Mouse (Mus musculus): ENCODE data around the gene Hist1h4n. TPM values are rescaled to one million over a fixed set of nuclear protein-coding genes. Genes with fewer than 3 reads are reported as not detected.
"Not testable (repeated sequence)": the region's sequence is repeated elsewhere in the genome, so short reads cannot be mapped to it uniquely, and the experiment has no call there.

Hist1h4n gene
- polyA plus RNA-seq, 1 experiment from 2014 or later = 14.6 TPM

DNA sequence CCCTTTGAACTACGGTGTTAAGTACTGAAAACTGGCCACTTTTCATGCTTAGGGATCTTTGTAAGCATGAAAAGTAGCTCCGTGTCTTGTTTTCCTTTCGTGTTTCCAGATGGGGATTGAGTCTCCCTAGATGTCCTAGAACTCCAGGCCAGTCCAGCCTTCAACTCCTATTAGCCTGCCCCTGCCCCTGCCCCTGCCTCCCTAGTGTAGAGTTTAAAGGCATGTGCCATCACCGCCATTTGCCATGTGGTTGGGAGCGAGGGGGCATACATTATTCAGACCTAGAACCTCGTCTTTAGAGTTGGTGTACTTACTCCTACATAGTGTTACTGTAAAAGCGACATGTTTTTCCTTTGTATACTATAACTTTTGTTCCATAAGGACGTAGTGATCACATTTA, 20.9 kb downstream of the Hist1h4n start:
- not testable (repeated sequence) for H3K36me3 ChIP-seq (ENCODE audit: control insufficient read depth, insufficient read depth, low read length); H3K9me3 ChIP-seq (ENCODE audit: control insufficient read depth, low read length); H3K9ac ChIP-seq (ENCODE audit: low read length); H3K27me3 ChIP-seq (ENCODE audit: control insufficient read depth, insufficient read depth, low read length); H3K4me2 ChIP-seq (ENCODE audit: low read depth, low read length, severe bottlenecking); H3K4me1 ChIP-seq (replicated peaks; ENCODE audit: control insufficient read depth, insufficient read depth, low read length); H3K4me3 ChIP-seq (ENCODE audit: low read depth, low read length); DNase-seq (ENCODE audit: low spot score); H3K27ac ChIP-seq (ENCODE audit: low read depth, low read length)
- ATAC-seq (replicated peaks; ENCODE audit: low FRiP score) = peak; percentile 49
- WGBS = no CpG with 5 or more reads among the region's 8 CpGs

DNA sequence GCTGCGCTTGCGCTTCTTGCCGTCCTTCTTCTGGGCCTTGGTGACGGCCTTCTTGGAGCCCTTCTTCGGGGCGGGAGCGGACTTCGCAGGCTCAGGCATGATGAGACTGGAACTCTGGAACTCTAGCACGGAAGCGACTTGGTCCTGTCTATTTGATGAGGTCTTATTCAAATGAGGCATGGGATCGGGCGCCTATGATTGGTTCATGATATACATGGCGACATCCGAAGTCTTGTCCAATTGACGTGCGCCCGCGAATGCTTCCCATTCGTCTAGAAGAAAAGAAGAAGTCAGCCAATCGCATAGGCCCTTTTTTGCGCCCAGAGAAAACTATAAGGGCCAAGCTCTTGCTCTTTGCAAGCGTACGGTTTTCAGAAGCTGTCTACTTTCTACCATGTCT, 21.9 kb downstream of the Hist1h4n start, which contains the start of the genes Hist1h2bq and Hist1h2ao:
Hist1h2bq (minus strand) TSS at position 125 of the 400 bp plus-strand sequence.
Hist1h2ao (plus strand) TSS at position 393 of the 400 bp plus-strand sequence.
- not testable (repeated sequence) for H3K4me2 ChIP-seq (ENCODE audit: low read depth, low read length, severe bottlenecking); H3K9ac ChIP-seq (ENCODE audit: low read length); DNase-seq (ENCODE audit: low spot score); H3K27ac ChIP-seq (ENCODE audit: low read depth, low read length); H3K4me1 ChIP-seq (replicated peaks; ENCODE audit: control insufficient read depth, insufficient read depth, low read length); H3K4me3 ChIP-seq (ENCODE audit: low read depth, low read length); H3K27me3 ChIP-seq (ENCODE audit: control insufficient read depth, insufficient read depth, low read length); H3K9me3 ChIP-seq (ENCODE audit: control insufficient read depth, low read length); H3K36me3 ChIP-seq (ENCODE audit: control insufficient read depth, insufficient read depth, low read length)
- WGBS = no CpG with 5 or more reads among the region's 23 CpGs
- ATAC-seq (replicated peaks; ENCODE audit: low FRiP score) = peak; percentile 97

DNA sequence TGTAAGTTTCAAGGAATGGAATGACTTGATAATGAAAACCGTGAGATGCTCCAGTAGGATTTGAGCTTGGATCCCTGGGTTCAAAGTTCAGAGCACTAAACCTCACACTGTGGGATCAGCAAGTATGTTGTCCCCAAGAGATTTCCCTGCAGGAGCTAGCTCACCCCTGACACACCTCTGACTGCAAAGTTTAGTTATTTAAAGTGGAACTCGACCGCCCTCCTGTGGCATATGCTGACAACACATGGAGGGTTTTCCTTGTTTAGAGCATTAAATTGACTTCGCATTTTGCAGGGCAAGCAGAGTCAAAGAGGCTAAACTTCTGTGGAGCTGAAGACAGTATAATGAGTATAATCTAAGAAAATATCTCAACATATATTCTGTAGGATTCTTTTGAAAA, 28.9 kb downstream of the Hist1h4n start:
- WGBS = no CpG with 5 or more reads among the region's 4 CpGs

DNA sequence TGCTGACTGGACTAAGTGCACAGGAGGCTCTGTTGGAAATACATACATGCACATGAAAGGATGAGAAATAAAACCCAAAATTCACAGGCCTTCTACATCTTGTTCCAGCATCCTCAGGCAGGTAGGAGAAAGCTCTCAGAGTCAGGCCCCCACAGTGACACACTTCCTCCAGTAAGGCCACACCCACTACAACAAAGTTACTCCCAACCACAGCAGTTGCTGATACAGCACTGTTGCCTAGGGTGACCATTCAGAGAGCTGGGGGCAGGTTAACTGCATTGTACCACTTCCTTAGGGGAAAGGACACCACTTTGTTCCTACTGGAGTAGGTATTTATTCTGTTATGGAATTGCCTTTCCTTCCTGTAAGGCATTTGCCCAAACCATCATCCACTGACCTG, 34.8 kb downstream of the Hist1h4n start:
- H3K4me1 ChIP-seq (replicated peaks; ENCODE audit: control insufficient read depth, insufficient read depth, low read length); H3K9ac ChIP-seq (ENCODE audit: low read length); H3K4me3 ChIP-seq (ENCODE audit: low read depth, low read length); H3K27ac ChIP-seq (ENCODE audit: low read depth, low read length); H3K36me3 ChIP-seq (ENCODE audit: control insufficient read depth, insufficient read depth, low read length); H3K27me3 ChIP-seq (ENCODE audit: control insufficient read depth, insufficient read depth, low read length); DNase-seq (ENCODE audit: low spot score); H3K4me2 ChIP-seq (ENCODE audit: low read depth, low read length, severe bottlenecking); ATAC-seq (replicated peaks; ENCODE audit: low FRiP score); H3K9me3 ChIP-seq (ENCODE audit: control insufficient read depth, low read length): not testable (repeated sequence)

More for the DNA sequence above, 28.9 kb downstream of the Hist1h4n start:
- not testable (repeated sequence) for H3K27ac ChIP-seq (ENCODE audit: low read depth, low read length); H3K27me3 ChIP-seq (ENCODE audit: control insufficient read depth, insufficient read depth, low read length); H3K4me3 ChIP-seq (ENCODE audit: low read depth, low read length); H3K9ac ChIP-seq (ENCODE audit: low read length); DNase-seq (ENCODE audit: low spot score); H3K4me1 ChIP-seq (replicated peaks; ENCODE audit: control insufficient read depth, insufficient read depth, low read length); H3K36me3 ChIP-seq (ENCODE audit: control insufficient read depth, insufficient read depth, low read length); H3K9me3 ChIP-seq (ENCODE audit: control insufficient read depth, low read length); H3K4me2 ChIP-seq (ENCODE audit: low read depth, low read length, severe bottlenecking)
- peak; percentile 72 for ATAC-seq (replicated peaks; ENCODE audit: low FRiP score)

DNA sequence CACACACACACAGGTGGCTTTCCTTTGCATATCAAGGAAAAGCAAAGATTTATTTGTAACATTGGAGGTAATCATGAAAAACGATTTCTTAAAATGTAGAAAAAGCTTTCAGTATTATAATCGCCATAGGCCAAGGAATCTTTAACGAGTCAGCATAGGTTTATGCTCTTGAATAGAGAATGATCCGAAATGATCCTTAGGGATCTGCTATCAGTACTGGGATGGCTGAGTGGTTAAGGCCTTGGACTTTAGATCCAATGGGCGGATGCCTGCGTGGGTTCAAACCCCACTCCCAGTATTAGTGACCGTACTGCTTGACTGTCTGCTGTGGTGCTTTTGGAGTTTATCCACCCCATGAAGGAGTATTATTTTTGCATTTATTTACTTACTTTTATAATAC, 36.4 kb downstream of the Hist1h4n start:
- Histone ChIP-seq H3K4me2 (ENCODE audit: low read depth, low read length, severe bottlenecking) (no peak overlapping the region), H3K36me3 (ENCODE audit: control insufficient read depth, insufficient read depth, low read length) (no peaks in the 10 kb centered on the region), H3K4me1 (replicated peaks; ENCODE audit: control insufficient read depth, insufficient read depth, low read length) (0 out of 2 replicates have a peak, but pooled peaks cover 2% of the 10 kb centered on the region), H3K27me3 (ENCODE audit: control insufficient read depth, insufficient read depth, low read length) (no peaks in the 10 kb centered on the region), H3K9ac (ENCODE audit: low read length) (no peak overlapping the region), H3K27ac (ENCODE audit: low read depth, low read length) (no peak overlapping the region), H3K4me3 (ENCODE audit: low read depth, low read length) (no peak overlapping the region), H3K9me3 (ENCODE audit: control insufficient read depth, low read length) (no peaks in the 10 kb centered on the region)
- ATAC-seq (replicated peaks; ENCODE audit: low FRiP score) (no peak), DNase-seq (ENCODE audit: low spot score) (peak; percentile 30)
- WGBS = 91% methylated on average over 7 of the region's 7 CpGs

DNA sequence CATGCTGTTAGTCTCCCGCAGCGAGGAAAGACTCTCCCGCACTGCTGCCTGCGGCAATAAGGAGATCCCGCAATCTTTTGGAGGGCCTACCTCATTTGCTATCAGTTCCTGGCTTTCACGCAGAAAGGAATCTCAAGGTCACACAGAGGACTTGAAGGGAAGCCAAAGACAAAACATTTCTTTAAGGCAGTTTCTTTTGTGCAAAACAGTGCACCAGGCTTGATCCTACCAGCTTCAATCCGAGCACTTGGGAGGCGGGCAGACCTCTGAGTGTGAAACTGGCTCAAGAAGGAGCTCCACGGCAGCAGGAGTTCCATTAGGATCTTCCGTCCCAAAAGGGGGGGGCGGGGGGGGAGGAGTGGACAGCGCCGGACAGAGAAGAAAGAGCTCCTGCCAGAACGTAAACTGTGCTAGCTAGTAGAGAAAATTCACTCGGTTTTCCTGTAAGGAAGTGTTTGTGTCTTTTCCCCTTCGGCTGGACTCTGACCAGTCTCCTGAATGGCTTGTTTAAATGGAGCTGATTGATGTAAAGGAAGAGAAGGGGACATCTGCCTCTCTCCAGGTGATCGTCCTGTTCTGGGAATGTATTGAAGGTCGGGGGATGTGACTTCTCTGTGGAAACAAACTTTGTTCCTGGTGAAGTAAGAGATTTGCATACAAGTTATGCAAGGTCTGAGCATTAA, 41.3 kb downstream of the Hist1h4n start:
- peak; percentile 61 for DNase-seq (ENCODE audit: low spot score)
- 6% methylated on average over 17 of the region's 18 CpGs for WGBS
- H3K36me3 ChIP-seq (ENCODE audit: control insufficient read depth, insufficient read depth, low read length) = no peaks in the 10 kb centered on the region
- H3K9ac ChIP-seq (ENCODE audit: low read length) = peak overlapping the region; percentile 47
- no peaks in the 10 kb centered on the region for H3K27me3 ChIP-seq (ENCODE audit: control insufficient read depth, insufficient read depth, low read length)
- H3K4me2 ChIP-seq (ENCODE audit: low read depth, low read length, severe bottlenecking) = peak overlapping the region; percentile 38; the same call in 1 of the 2 replicates
- peaks cover 10% of the 10 kb centered on the region; the same call in 1 of the 2 replicates for H3K4me1 ChIP-seq (replicated peaks; ENCODE audit: control insufficient read depth, insufficient read depth, low read length)
- H3K9me3 ChIP-seq (ENCODE audit: control insufficient read depth, low read length) = no peaks in the 10 kb centered on the region
- no peak overlapping the region; the same call in 1 of the 2 replicates for H3K4me3 ChIP-seq (ENCODE audit: low read depth, low read length)
- no peak overlapping the region for H3K27ac ChIP-seq (ENCODE audit: low read depth, low read length)
- no peak for ATAC-seq (replicated peaks; ENCODE audit: low FRiP score)

DNA sequence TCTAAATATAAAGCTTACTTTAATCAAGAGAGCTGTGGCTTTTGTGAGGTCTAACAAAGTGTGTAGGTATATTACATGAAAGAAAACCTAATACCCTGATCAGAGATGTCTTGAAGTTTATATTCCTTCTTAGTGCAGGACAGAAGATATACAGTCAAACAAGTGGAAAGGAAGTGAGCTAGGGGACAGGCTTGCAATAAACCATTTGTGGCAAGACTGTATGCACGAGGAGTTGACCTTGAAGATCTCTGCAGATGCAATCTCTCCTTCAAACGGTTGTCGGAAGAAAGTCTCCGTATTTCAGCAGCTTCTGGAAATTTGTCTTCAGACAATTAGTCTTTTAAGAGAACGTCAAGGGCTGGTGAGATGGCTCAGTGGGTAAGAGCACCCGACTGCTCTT, 42.1 kb downstream of the Hist1h4n start:
- no peak overlapping the region for H3K4me2 ChIP-seq (ENCODE audit: low read depth, low read length, severe bottlenecking)
- peak overlapping the region; percentile 2; the same call in 1 of the 2 replicates for H3K27ac ChIP-seq (ENCODE audit: low read depth, low read length)
- H3K9ac ChIP-seq (ENCODE audit: low read length) = no peak overlapping the region
- DNase-seq (ENCODE audit: low spot score) (peak; percentile 30), ATAC-seq (replicated peaks; ENCODE audit: low FRiP score) (no peak)
- no peaks in the 10 kb centered on the region for H3K27me3 ChIP-seq (ENCODE audit: control insufficient read depth, insufficient read depth, low read length)
- WGBS = 70% methylated on average over 6 of the region's 6 CpGs
- H3K4me3 ChIP-seq (ENCODE audit: low read depth, low read length) = no peak overlapping the region
- no peaks in the 10 kb centered on the region for H3K36me3 ChIP-seq (ENCODE audit: control insufficient read depth, insufficient read depth, low read length)
- H3K9me3 ChIP-seq (ENCODE audit: control insufficient read depth, low read length) = no peaks in the 10 kb centered on the region
- peaks cover 10% of the 10 kb centered on the region; the same call in 1 of the 2 replicates for H3K4me1 ChIP-seq (replicated peaks; ENCODE audit: control insufficient read depth, insufficient read depth, low read length)

DNA sequence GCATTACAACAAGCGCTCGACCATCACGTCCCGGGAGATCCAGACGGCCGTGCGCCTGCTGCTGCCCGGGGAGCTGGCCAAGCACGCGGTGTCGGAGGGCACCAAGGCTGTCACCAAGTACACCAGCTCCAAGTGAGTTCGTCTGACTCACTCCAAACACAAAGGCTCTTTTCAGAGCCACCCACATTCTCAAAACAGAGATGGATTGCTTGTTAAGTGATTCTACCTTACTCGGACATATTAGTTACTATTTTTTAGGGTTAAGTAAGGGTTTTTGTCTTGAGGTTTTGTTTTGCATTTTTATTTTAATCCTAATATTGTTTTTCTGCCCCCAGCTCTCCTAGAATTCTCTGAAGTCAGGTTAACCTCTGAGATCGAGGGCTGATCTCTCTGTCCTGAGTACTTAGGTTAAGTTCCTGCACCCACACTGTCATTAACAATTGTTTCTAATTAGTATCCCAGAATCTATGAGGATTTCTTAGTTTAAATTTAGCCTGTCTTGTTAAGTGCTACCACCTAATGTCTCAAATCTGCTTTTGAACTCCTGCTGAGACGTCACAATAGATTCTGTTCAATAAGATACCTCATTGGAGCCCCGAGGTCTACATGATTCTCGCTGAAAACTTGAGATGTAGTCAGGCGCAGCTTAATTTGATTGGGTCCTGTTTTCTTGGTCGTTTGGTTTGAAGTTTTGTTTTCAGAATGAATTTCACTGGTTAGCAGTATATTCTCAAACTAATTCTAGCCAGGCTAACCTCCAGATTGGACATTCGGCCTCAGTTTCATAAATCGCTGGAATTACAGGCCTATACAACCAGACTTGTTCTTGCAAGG, 44.0 kb downstream of the Hist1h4n start:
- Histone ChIP-seq H3K4me3 (ENCODE audit: low read depth, low read length) (peak overlapping the region; percentile 18; the same call in 1 of the 2 replicates), H3K4me2 (ENCODE audit: low read depth, low read length, severe bottlenecking) (peak overlapping the region; percentile 49), H3K4me1 (replicated peaks; ENCODE audit: control insufficient read depth, insufficient read depth, low read length) (peaks cover 13% of the 10 kb centered on the region; the same call in 1 of the 2 replicates), H3K27me3 (ENCODE audit: control insufficient read depth, insufficient read depth, low read length) (no peaks in the 10 kb centered on the region), H3K9ac (ENCODE audit: low read length) (peak overlapping the region; percentile 65), H3K27ac (ENCODE audit: low read depth, low read length) (peak overlapping the region; percentile 95), H3K9me3 (ENCODE audit: control insufficient read depth, low read length) (no peaks in the 10 kb centered on the region), H3K36me3 (ENCODE audit: control insufficient read depth, insufficient read depth, low read length) (no peaks in the 10 kb centered on the region)
- peak; percentile 52 for DNase-seq (ENCODE audit: low spot score)
- peak; percentile 21 for ATAC-seq (replicated peaks; ENCODE audit: low FRiP score)
- WGBS = 10% methylated on average over 13 of the region's 21 CpGs
